Mouse (Mus musculus): ENCODE measurements around the gene Tob2.

GRCm38 (mm10) chr15:81842275-81842674, 16.3 kb downstream of the Tob2 start:
- TF ChIP-seq ZNF384 (IDR thresholded peaks at IDR 0.05; ENCODE audit: low read depth, low read length) (no peak), PAX5 (IDR thresholded peaks at IDR 0.05; ENCODE audit: low read length) (no peak), EP300 (IDR thresholded peaks at IDR 0.05; ENCODE audit: low read length) (no peak), POLR2A (IDR thresholded peaks at IDR 0.05; ENCODE audit: low read depth, low read length) (no peak), JUND (conservative IDR thresholded peaks at IDR 0.05; ENCODE audit: low read depth, low read length) (no peak), CTCF (conservative IDR thresholded peaks at IDR 0.05 in 1 of 2, IDR thresholded peaks at IDR 0.05 in 1 of 2; ENCODE audit: low read depth in 2 of 2, low read length in 2 of 2) (no peak), CHD1 (IDR thresholded peaks at IDR 0.05; ENCODE audit: low read depth, low read length) (no peak), MAFK (IDR thresholded peaks at IDR 0.05; ENCODE audit: insufficient replicate concordance, low read length) (no peak), MXI1 (IDR thresholded peaks at IDR 0.05; ENCODE audit: low read depth, low read length) (no peak), USF1 (IDR thresholded peaks at IDR 0.05; ENCODE audit: low read depth, low read length) (no peak), USF2 (conservative IDR thresholded peaks at IDR 0.05; ENCODE audit: low read depth, low read length) (no peak), POLR2AphosphoS2 (IDR thresholded peaks at IDR 0.05; ENCODE audit: low read depth, low read length) (no peak), MAX (IDR thresholded peaks at IDR 0.05; ENCODE audit: low read length) (no peak)

All from CH12.LX (cell line).